Mouse (Mus musculus): Measurements from ENCODE around the gene Smurf2.

Gene Smurf2

GRCm38 (mm10) chr11:106777395-106777794, 143.1 kb downstream of the Smurf2 start:
- no peak for DNase-seq (ENCODE audit: low read depth, low spot score)

- no peak for DNase-seq (ENCODE audit: low read depth, low spot score)
Observed at GRCm38 (mm10) chr11:106776960-106777359, 143.6 kb downstream of the Smurf2 start.

- DNase-seq (ENCODE audit: low read depth, low spot score): no peak
Observed at GRCm38 (mm10) chr11:106773061-106773460, 147.5 kb downstream of the Smurf2 start.

GRCm38 (mm10) chr11:106770195-106770974, 150.1 kb downstream of the Smurf2 start:
- no peak for DNase-seq (ENCODE audit: low read depth, low spot score)
